Mouse (Mus musculus) naive thymus-derived CD4-positive, alpha-beta T cell, adult 5 months (primary cell): ENCODE data around the gene Olfr905. TPM values are rescaled to one million over a fixed set of nuclear protein-coding genes. Genes with fewer than 3 reads are reported as not detected.

Source experiments
- polyA plus RNA-seq: library from polyadenylated mRNA; unstranded; fragments of 100-300 nt; shearing (Covaris generic); gene quantifications from one replicate; pipeline ENCODE4 v1.2.1, GENCODE M21; 2017

The Olfr905 gene
- not detected for polyA plus RNA-seq

DNA sequence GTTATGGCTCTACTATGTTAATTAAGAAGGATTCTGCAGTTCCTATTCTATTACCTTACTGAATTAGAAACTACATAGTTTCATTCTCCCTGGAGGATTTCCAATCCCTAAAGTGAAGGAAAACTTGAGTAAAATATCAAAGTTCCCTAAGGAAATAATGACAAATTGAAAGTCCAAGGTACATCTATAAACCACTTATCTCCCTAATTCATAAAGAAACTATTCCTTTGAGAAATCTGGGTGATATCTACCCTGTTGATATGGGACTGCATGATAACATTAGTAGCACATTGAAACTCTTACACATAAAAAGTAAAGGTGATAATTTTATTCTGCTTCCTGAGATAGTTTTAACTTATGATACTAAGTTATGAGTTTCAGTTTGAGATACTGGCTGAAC lies at the start of gene Olfr905:
Gene Olfr905, plus strand, starts transcription at position 301 of the 400 bp plus-strand sequence.

GRCm38 (mm10) chr9:38429155-38429554 lies 41.8 kb upstream of the Olfr905 start, which contains the start of gene Olfr901:
Gene Olfr901 (plus strand): TSS chr9:38429455.

DNA sequence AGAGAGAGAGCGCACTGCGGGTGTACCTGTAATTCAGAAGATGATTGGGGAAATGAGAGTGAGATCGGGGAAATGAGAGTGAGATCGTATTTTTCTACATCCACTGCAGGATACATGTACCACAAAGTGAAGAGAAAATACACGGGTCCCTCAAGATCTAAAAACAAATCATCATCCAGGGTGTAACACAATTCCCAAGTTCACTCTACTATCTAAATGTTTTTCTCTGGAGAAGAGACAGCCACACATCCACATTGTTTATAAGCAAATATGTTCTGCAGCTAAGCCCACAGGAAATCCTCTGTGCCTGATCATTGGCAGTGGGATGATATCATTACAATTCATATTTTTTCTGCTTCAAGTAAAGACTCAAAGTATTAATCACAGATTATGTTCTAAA lies 23.6 kb upstream of the Olfr905 start, which contains the start of gene Olfr902:
Gene Olfr902, plus strand, starts transcription at position 301 of the 400 bp plus-strand sequence.

GRCm38 (mm10) chr9:38462844-38463243 lies 8.1 kb upstream of the Olfr905 start, which contains the start of gene Olfr904:
Gene Olfr904 (plus strand): TSS chr9:38463144.

GRCm38 (mm10) chr9:38486785-38487184 lies 15.9 kb downstream of the Olfr905 start, which contains the start of gene Olfr906:
Gene Olfr906 (plus strand): TSS chr9:38487085.

GRCm38 (mm10) chr9:38495501-38495900 lies 24.6 kb downstream of the Olfr905 start, which contains the start of gene Olfr907:
Gene Olfr907 (plus strand): TSS chr9:38495801.

GRCm38 (mm10) chr9:38521280-38521679 lies 50.4 kb downstream of the Olfr905 start, which contains the start of gene Olfr911-ps1:
Gene Olfr911-ps1 (plus strand): TSS chr9:38521580.

Other genes starting within 250 kb of the Olfr905 start
- not detected for gene Olfr143, start 218.3 kb upstream of the Olfr905 start, polyA plus RNA-seq
- gene Olfr895, start 203.3 kb upstream of the Olfr905 start, polyA plus RNA-seq, result not detected
- not detected for gene Olfr896-ps1, start 180.0 kb upstream of the Olfr905 start, polyA plus RNA-seq
- not detected for gene Olfr25, start 142.0 kb upstream of the Olfr905 start, polyA plus RNA-seq
- gene Olfr898, start 122.7 kb upstream of the Olfr905 start, polyA plus RNA-seq, result not detected
- 0.09 TPM for gene Olfr250, start 104.2 kb upstream of the Olfr905 start, polyA plus RNA-seq
- not detected for gene Olfr251, start 94.0 kb upstream of the Olfr905 start, polyA plus RNA-seq
- gene Olfr147, start 69.4 kb upstream of the Olfr905 start, polyA plus RNA-seq, result 0.10 TPM
- not detected for gene Olfr901, start 41.7 kb upstream of the Olfr905 start, polyA plus RNA-seq
- not detected for gene Olfr902, start 23.5 kb upstream of the Olfr905 start, polyA plus RNA-seq
- not detected for gene Olfr904, start 8.0 kb upstream of the Olfr905 start, polyA plus RNA-seq
- gene Olfr906, start 16.0 kb downstream of the Olfr905 start, polyA plus RNA-seq, result not detected
- not detected for gene Olfr907, start 24.7 kb downstream of the Olfr905 start, polyA plus RNA-seq
- gene Olfr911-ps1, start 50.5 kb downstream of the Olfr905 start, polyA plus RNA-seq, result not detected
- gene Olfr910, start 66.7 kb downstream of the Olfr905 start, polyA plus RNA-seq, result not detected
- gene Olfr912, start 109.1 kb downstream of the Olfr905 start, polyA plus RNA-seq, result 0.12 TPM
- gene Olfr913, start 121.7 kb downstream of the Olfr905 start, polyA plus RNA-seq, result not detected
- not detected for gene Olfr914, start 134.0 kb downstream of the Olfr905 start, polyA plus RNA-seq
- gene Olfr916, start 188.8 kb downstream of the Olfr905 start, polyA plus RNA-seq, result not detected
- gene Olfr917, start 194.7 kb downstream of the Olfr905 start, polyA plus RNA-seq, result not detected
- gene Olfr918, start 203.5 kb downstream of the Olfr905 start, polyA plus RNA-seq, result not detected
- gene Olfr919, start 232.6 kb downstream of the Olfr905 start, polyA plus RNA-seq, result not detected
- gene Vwa5a, start 247.2 kb downstream of the Olfr905 start, polyA plus RNA-seq, result 7.8 TPM